Mouse (Mus musculus) ovary, adult 18-20 months (tissue): ENCODE data around the gene Lsr.
A peak's percentile ranks its signal among the peaks of the same experiment; 100 is the strongest.

ENCODE experiments used
- DNase-seq: peaks from one replicate; pipeline ENCODE4 v3.0.0; 2022; ENCODE audit warnings: low spot score, mixed read lengths

Gene Lsr

DNA sequence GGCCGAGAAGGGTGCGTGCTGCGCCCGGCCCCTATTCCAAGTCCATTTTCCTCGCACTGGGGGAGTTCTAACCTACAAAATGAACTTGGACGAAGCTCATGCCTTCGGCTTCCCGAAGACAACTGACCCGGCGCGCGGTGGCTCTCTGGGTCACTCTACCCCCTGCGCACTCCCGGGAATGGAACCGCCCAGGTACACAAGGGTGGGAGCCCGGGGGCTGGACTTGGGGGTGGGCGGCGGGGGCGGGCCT, at the start of gene Lsr:
Lsr (minus strand) TSS at position 214 of the 250 bp plus-strand sequence.
- no peak for DNase-seq

DNA sequence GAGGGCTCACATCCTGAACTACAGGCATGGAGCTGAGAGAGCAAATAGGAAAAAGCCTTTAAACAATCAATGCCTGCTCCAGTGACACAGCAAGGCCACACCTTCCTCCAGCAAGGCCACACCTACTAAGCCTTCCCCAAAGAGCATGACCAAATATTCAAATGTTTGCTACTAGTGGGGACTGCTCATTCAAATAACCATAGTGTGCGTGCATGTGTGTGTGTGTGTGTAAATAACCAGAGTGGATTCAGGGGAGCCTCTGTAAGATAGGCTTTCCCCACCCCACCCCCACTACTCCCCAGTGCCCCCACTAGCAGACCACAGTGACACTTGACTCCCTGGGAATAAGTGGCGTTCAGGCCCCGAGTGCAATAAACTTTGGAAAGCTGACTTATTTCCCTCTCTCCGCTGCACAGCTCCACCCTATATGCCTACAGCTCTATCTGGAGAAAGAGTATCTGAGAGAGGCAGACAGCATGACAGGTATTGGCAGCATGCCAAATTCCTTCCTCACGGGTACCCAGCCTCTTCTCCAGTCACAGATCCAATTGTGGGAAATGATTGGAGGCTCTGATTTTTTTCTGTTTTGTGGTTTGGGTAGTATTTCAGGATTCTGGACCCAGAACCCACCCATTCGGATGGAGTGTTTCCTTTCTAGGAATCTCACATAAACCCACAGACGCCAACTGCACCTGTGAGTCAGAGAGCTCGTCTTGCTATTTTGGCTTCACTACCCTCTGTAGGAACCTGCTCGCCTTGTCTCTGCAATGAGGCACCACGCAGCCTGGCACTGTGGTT, 44.0 kb upstream of the Lsr start:
- DNase-seq, result no peak

DNA sequence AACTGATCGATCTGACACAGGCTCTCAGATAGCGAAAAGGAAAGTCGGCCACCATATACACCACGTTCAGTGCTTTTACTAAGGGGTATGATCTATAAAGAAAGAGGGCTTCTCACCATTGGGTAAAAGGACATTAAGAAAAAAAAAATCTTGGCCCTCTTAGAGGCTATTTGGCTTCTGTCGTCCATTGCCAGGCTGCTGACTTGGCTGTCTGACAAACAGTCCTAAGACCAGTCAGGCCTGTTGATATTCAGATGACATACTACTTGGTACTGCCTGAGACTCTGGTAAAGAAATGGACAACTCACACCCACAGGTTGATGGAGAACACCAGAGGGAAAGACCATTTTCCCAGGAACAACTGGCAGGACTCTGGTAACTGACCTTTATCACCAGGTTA, 39.7 kb upstream of the Lsr start:
- no peak for DNase-seq

DNA sequence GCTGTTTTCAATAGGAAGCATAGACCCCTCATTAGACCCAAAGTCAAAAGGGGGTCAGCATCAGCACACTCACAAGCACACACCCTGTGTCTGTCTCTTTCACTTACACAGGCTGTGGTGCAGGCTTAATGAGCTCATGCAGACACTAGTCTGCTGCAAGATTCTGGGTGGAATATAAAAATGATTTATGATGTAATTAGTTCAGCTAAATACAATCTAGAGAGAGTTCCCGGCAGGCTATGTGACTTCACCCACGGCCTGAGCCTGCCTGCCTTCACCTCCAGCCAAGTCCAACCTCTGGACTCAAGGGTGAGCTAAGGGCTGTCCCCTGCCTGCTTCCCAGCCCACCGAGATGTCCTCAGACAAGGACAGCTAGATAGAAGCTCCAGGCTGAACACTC, 35.6 kb upstream of the Lsr start:
- no peak for DNase-seq

DNA sequence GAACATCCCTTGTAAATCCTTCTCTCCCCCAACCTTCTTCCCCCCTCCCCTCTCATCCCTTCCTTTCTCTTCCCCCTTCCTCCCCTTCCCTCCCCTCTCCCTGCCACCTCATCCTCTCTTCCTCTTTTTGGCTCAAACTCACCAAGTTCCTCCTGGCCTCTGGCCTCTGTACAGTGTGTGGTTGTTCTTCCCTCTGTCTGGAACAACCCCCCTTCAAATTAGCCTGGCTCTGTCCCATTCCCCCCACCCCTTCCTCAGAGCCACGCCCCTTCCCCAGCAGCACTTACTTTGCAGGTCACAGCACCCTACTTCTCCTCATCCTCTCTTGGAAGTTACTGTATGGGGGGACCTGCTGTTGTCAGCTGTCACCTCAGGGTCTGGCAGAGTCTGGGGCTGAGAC, 34.9 kb upstream of the Lsr start:
- no peak for DNase-seq

DNA sequence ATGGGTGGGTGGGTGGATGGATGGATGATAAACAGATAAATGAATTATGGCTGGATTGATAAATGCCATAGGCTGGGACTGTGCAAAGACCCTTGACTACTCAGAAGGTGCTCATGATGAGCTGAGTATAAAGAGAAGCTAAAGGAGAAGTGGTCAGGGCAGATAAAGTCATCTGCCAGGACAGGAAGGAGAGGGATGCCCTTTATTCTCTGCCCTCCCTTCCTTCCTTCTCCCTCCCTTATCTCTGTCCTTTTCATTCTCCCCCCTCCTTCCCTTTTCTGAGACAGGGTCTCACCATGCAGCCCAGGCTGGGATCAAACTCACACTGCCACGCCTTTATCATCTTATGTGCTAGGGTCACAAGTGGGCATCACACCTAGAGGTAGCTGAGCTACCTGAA, 34.5 kb upstream of the Lsr start:
- DNase-seq, result no peak

DNA sequence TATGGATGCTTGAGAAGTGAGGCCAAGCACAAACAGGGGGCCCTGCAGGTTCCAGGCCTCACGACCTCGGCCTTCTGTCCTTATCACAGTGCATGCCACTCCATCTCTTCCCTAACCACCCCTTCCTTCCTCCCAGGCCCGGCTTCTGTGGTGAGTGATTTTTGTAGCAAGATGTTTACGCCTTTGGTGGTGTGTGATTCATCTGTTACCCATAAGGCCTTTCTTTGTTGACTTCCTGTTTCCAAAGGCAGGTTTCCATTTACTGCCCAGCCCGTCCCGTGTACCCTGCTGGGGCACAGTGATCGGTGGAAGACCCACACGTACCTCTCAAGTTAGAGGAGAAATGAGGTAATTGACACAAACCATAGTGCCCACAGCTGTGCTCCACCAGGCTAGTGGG, 29.4 kb upstream of the Lsr start:
- no peak for DNase-seq

DNA sequence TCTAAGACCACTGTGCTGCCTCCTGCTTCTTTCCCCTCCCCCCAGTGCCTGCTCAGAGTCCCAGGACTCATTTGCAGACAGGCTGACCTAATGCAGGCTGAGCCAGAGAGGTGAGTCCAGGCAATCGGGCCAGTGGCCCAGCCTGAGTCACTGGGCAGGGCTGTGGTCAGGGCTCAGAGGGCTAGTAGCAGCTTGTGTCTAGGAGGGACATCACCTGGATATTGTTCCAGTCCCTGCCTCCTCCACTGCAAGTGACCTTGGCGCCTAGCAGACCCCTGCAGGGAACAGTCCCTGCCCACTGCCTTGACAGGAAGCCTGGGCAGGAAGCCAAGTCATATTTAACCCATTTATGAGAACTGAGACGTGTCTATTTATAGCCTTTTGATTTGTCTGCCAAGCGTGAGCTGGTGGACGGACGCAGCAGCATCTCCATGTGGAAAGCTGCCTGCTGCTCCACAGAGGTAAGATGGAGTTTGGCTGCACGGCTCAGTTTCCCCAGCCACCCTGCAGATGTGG, 27.3 kb upstream of the Lsr start:
- DNase-seq, result peak; percentile 57

DNA sequence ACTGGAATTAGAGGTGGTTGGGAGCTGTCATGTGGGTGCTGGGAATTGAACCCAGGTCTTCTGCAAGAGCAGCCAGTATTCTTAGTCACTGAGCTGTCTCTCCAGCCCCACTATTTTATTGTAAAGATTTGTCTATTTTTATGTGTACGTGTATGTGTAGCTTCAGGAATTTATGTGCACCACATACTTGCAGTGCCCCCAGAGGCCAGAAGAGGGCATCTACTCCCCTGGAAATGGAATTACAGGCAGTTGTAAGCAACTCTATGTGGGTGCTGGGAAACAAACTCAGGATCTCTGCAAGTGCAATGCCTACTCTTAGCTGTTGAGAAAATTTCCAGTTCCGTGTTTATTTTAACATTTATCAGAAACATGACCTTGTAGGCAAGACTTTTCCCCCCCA, 23.2 kb upstream of the Lsr start:
- DNase-seq, result no peak

DNA sequence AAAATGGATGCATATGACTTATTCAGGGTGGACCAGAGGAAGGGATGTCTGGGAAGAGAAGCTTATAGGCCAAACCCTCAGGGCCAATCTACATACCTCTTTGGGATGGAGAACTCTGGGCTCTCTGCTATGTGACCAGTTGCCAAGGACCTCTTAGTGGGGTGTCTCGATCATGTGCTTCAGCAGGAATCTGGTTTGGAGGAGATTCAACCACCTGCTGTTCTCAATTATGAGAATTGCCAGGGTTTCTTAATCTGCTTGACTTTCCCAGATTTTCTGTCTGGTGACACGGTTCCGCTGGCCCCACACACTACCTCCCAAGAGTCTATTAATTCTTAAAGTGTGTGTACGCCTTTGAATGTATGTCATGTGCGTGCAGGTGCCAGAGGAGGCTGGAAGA, 20.7 kb upstream of the Lsr start:
- no peak for DNase-seq

DNA sequence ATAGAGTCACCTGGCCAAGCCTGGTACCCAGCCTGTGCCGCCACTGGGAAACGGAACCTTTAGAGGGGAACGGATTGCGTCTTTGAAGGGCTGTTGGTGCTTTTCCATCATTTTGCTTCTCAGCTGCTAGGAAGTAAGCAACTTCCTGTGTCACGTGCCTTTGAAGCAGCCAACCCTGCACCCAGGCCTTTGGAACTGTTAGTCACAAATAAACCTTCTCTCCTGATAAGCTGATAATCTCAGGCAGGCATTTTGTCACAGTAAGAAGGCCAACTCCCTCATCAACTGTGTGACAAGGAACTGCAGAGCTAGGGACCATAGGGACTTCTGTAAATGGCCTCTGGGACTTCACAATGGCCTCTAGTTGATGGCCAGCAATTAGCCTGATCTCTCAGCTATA, 18.9 kb upstream of the Lsr start:
- DNase-seq, result no peak

DNA sequence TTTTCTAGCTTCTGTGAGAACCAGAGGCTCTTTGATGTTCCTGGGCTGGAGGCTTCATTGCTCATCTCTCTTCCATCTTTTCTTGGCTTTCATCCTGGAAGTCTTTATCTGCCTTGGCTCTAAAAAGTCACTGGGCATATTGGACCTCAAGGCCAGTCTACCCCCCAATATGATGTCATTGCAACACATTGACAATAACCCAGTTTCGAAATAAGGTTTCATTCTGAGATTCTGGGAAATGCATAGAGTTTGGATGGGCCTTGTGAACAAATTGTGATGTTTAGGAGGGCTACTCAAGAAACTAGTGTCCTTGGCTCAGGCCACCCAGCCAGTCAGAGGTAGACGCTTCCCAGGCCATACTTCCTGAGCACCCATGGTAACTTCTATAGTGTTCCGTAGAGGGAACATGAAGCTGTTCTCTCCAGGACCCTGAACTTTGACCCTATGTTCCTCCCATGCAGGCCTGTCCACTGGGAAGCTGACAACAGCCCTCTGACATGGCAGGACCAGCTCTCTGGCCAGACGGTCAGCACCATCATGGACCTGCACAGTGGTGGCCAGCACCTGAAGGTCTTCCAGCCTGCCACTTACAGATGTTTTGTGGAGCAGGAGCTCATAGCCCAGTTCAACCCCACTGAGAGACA, 15.4 kb upstream of the Lsr start:
- peak; percentile 34 for DNase-seq

DNA sequence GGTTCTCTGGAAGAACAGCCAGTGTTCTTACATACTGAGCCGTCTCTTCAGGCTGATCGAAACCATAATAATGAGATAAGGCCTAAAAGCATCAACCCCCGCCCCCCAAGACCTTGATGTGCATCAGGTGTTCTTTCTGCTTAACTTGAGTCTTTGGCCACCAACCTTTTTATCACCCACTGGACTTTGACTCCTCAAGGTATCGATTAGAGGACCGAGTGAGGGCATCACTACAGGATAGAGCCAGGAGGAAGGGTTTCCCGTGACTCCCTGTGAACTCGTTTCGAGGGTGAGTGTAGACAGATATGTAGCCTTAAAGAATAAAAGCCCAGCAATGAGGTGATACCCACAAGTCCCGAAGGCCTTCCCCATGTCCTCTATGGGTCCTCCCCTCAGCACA, 12.1 kb upstream of the Lsr start:
- DNase-seq, result no peak

DNA sequence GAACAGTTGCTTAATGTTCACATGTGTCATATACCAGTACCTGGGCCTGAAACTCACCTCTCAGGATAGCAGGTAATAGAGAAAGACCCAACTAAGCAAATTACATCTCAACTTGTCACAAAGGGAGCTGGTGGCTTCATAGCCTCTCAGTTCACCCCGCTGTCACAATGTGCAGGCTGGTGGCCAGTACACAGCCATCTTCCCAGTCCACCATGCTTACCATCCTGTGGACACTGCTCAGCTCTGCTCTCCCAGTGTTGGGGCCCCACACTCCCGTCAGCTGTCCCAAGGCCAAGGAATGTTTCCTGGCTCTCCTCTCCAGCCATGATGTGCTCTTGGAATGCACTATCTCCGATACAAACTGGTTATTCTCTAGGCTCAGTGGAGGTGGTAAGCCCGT, 8.4 kb upstream of the Lsr start:
- no peak for DNase-seq

DNA sequence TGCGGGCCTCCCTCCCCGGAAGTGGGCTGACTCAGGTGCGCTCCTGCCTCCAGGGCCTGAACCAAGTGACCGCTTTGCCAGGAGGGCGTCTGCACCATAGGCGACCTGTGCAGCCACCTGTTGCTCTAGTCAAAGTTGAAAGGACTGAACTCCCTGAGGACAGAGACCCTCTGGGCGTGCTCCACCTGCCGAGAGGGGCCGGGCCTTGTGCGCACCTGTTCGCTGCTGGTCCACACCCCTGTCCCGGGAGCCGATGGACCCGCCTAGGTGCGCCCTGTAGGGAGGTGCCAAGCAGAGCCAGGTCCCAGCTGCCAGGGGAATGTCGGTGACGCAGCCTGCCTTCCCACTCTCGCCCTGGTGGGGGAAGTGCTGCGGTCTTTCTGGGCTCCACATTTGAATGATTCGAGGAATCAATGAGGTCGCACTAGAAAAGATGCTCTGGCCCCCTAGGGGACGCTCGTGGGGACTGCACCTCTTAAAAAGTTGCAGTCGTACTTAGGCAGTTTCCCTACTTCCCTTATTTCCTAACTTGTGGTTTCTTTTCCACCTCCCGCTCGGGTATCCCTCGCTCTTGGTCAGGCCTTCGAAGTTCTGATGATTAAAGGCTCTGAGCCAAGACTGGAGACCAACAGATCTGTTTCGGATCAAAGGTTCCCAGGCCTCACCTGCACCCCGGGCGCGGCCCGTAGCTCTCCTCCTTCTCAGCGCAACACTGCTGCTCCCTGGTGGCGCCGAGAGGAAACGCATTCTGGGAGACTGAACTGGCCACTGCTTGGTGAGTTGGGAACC, 431 bp upstream of the Lsr start, which contains the start of gene Fam187b:
Fam187b (plus strand) TSS at position 290 of the 789 bp plus-strand sequence.
- DNase-seq, result peak; percentile 80

DNA sequence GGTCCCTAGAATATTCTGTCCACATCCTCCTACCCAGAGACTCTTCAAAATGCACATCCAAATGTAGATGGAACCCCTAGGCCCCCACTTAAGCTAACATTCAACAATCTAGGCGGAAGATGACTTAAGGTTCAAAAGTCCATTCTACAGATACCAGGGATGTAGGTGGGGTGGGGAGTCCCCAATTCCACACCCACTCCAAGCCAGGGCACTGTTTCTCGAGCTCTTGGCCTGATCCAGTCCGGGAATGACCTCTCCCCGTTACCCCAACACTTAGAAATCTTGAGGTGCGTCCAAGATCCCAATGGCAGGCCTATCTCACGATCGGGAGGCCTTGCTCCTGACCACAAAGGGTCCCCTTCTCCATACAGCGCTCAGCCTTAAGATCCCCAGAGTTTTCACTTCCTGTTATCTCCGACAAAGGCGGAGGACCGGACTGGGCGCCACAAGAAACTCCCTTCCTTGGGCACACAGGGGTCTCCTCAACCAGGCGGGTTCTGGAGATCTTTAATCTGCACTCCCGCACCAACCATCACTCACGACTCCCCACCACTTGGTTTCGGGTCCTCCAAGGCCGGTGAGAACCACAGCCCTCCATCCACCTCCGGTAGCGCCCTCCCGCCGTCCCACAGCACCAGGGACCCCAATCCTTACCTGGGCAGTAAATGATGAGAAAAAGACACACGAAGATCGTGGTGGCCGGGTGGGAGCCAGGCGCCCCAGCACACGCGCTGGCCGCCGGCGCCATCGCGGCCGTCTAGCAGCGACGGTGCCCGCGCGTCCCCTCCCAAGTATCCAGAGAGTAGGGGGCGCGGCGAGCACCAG, 626 bp downstream of the Lsr start:
- DNase-seq, result no peak

DNA sequence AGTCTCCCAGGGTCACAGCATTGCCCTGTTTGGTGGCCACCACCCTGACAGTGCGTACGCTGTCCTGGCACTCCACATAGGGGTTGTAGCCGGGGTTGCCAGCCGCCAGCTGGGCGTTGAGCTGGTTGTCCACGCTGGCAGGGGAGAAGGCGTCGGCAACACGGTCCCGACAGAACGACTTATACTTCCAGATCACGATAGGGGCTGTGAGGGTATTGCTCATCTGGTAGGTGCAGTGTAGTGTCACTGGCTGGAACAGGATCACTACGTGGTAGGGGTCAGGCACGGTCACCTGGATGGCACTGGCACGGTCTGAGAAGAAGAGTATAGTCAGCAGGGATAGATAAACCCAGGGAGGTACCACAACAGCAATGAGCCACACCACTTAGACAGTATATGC, 1.4 kb downstream of the Lsr start:
- no peak for DNase-seq

DNA sequence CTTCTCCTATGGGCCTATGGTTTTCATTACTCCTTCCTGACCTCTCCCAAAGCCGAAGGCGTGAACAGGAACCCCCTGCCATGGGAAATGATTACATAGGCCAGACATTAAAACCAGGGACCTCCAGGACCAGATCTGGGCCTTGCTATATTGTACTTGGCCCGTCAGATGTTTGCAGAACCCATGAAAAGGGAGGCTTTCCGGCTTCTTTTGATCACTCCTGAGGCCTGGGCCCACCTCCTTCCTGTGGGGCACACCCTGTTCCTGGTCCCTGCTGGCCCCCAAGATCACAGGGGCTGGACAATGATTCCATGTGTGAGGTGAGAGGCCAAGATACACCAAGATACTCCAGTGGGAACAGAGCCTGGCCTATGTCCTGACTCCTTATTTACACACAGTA, 4.1 kb downstream of the Lsr start:
- no peak for DNase-seq

DNA sequence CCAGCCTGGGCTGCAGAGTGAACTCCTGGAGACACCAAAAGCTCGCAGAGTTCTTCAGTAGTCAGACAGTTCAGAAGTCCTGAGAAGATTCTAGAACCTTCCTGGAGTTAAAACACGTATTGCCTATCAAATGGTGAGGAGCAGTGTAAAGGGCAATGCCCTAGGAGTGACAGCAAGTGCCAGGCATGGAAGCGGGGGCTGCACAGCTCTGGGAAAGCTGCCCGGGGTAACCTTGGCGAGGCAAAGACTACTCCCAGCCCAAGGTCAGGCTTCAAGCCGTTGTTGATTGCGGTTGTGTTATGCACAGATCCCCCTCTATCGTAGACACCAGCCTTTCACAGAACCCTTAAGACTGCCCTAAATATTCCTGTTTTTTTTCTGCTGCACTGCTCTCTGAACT, 4.7 kb downstream of the Lsr start:
- peak; percentile 85 for DNase-seq

DNA sequence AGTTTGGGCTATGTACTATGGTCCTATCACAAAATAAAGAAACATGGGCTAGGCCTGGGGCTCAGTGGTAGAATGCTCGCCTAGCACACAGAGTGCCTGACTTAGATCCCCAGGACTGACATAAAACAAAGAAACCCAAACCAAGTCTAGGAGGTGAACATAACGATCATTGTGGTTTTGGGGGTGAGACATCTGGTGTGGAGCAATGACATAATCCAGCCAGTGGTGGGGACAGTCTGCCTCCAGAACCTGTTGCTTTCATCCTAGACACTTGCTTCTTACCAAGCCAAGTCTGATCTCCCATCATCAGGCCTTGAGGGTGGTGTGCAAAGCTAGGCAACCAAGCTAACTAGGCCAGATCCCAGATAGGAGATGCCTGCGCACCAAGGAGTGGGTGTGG, 6.6 kb downstream of the Lsr start:
- DNase-seq, result no peak

DNA sequence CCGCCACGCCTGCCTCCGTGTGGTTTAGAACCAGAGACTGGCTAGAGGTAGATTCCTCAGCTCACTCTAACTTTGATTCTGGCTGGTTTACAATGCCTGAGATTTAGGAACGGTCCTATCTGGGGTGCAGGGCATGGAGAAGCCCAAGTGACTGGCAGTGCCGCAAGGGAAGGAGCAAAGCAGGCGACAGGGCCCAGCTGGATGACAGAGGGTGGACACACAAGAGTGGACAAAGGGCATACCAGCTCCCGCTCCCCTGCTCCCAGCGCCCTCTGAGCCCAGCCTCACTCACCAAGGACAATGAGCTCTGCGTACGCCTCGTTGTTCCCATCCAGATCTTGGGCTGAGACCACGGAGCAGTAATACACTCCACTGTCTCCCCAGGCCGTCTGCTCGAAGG, 7.6 kb downstream of the Lsr start:
- no peak for DNase-seq

DNA sequence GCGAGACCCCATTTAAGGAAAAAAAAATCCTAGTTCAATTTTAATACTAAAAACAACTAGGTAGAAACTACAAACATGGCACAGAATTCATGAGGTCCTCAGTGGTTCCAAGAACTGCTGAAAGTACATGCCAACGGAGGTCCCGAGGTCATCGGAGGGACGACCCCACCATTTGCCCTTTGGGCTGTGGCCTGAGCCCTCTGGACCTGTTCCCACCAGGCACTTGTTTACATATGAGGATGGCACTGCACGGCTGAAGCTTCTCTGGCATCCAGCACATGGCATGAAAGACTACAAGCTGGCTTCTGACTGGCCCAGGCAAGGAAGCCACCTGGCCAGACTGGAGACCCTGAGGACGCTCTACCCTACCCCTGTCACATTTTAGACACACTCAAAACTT, 8.9 kb downstream of the Lsr start:
- DNase-seq, result no peak
